Mouse (Mus musculus): ENCODE results near the gene Robo2.
"Not testable (repeated sequence)": the region's sequence is repeated elsewhere in the genome, so short reads cannot be mapped to it uniquely, and the experiment has no call there.

Gene Robo2

DNA sequence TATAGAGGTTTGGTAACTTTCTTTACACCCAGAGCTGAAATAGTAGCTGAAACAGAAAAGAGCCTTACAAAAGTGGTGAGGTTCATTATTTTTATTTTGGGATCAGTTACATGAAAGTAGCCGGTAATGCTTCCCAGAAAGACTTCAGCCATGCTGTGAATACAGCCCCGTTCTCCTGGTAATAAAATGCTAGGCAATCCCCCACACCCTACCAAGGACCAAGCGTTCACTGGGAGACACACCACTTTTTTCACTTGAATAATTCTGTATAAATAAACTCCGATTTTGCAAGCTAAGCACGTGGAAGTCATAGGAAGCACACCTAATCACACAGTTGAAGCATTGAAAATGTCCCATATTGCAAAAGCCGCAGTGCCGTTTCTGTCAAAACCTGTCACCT is 341.0 kb downstream of the Robo2 start:
- DNase-seq (ENCODE audit: low read depth, low spot score): no peak

DNA sequence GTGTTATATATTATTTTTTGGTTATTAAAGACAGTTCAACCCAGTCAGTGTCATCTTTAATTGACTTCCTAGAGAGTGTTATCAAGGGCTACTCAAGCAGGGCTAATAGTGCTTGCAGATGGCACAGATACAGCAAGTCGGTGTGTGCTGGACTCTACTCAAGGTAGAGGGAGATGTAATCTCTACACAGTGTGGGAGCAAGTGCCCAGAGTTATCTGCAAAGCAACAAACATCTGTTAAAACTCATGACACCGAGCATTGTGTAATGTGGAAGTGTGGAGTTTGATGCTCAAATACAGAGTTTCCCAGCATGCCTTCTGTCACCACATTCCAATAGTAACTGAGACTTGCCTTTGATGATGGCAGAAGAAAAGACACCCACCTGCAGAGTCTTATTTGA is 345.7 kb downstream of the Robo2 start:
- no peak for DNase-seq (ENCODE audit: low read depth, low spot score)

DNA sequence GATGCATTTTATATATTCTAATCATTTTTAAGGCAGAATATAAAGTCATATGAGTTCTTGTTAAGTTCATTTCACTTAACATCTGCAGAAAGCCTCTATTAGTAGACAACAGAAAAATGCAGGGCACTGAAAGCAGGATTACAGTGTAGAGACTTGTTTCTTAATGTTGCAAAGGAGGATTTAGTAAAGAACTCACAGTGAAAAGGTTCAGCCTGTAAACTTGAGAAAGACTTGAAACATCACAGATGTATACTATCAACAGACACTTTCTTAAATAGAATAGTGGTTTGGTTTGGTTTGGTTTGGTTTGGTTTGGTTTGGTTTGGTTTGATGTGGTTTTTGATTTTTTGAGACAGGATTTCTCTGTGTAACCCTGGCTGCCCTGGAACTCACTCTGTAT is 349.7 kb downstream of the Robo2 start:
- DNase-seq (ENCODE audit: low read depth, low spot score): no peak

DNA sequence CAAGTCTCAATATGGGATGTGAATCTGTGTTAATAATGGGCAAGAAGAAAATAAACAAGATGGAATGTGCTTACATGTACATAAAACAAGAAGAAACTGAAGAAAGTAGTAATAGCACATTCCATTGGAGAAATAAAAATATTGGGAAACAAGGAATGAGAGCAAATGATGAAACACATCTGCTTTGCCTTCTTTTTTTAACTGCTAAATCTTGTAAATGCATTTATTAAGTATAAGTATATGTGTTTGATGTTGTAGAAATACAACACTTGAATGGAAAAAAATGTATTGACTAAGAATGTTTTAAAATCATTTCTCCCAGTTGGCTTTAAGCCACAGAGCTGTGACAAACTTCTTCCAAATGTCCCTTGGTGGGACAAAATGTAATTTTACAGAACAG is 350.1 kb downstream of the Robo2 start:
- no peak for DNase-seq (ENCODE audit: low read depth, low spot score)

DNA sequence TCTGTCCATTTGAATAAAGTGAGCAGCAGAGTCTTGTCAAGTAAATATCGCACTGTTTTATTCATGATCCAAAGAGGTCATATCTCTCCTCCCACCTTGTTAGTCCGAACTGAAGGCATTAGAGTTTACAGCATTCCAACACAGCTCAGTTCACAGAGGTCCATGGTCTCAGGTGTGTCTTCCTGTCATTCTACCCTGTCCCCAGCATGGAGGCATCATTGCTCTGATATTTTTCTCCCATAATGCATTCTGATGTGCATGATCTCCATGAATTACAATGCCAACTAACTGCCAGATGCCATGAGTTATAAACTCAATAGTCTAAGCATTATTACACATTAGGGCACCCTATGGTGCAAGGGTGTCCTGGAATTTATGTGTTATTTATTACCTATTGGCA is 354.7 kb downstream of the Robo2 start:
- DNase-seq (ENCODE audit: low read depth, low spot score): no peak

DNA sequence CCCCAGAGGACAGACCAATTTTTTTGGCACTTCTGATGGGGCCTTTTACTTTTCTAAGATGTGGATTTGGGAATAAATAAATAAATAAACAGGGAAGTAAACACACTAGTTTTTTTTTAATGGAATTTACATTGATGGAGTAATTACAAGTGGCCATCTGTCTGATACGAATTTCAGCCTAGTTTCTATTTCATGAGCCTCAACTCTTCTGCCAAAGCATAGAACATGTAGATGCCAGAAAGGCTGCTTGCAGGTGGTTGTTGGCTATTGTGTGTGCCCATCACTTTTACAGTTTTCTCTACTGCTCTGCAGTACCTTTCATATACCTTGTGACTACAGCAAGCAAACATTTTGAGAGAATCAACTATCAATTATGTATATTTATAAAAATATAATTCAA is 355.4 kb downstream of the Robo2 start:
- no peak for DNase-seq (ENCODE audit: low read depth, low spot score)

DNA sequence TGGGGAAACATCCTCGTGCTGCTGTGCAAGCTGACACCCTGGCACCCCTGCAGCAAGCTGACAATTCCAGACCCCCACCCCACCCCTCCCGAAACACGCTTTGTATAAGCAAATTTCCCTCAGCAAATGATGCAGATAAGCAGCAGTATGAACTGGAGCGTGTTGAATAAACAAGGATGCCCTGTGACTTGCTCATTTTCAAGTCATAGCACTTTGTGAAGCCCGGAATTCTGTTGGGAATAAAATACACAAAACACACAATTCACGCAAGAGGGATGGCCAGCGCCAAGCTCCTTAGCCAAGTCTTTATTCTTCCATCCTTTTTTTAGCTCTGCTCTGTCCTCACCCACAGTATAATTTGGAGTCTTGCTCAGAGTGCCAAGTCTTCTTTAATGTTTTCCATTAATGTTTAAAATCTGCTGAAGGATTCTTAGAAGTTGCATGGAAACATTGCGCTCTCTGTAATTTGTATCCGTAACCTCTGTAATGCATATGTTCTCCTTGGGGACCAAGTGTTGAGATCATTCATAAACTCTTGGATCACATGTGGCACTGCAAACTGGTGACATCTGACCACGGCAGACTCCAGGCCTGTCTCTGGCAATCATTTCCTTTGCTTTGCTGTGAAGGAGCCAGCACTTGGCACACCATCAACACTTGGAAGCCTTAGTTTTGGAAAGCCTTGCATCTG is 356.4 kb downstream of the Robo2 start:
- DNase-seq (ENCODE audit: low read depth, low spot score): no peak

DNA sequence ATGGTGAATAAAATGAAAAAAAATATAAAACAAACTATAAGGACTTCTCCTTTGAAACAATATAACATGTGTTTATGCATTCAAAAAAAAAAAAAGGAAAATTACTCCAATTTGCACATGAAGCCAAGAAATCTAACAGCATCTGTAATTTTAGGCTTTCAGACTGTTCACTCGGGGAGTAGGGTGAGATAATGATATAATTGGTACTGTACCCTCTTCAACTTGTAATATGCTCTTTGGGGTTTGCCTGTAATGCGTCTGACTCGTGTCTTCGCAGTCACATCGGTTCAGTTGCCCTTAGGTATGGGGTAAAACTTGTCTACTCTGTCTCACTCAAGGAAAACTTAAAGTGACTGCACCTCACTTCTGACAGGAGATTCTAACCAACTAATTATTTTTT is 362.2 kb downstream of the Robo2 start:
- DNase-seq (ENCODE audit: low read depth, low spot score): no peak

DNA sequence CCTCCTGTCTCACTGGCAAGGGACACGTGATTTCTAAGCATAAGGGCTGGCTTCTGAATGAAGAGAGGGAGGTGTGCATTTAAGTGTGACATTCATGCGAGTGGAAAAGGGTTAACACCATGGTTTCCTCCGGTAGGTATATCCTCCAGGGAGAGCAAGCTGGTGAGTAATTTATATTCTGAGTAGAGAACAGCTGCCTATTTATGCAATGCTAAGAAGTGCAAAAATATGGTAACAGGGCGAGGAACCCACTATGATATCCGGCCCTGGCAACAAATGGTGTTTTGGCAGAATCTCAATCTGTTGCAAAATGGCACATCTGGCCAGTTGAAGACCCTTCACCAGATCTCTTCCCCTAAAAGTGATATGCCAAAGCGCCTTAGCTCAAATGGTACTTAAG is 362.6 kb downstream of the Robo2 start:
- no peak for DNase-seq (ENCODE audit: low read depth, low spot score)

DNA sequence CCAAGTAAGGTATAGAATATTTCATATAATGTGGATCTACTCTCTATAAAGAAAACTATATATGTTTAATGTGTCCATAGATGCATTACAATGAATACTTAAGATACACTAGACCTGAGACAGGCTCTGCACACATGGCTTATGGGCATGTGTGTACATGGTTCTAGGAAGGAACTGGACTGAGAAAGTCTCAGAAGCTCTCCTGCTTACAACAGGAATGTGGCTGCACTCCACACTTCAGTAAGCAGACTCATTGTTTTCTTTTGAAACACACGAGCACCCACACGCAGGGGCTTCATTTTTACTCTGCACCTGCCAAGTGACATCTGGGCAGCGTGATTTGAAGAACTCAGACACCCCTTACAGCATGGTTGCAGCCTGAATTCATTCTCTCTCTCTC is 364.4 kb downstream of the Robo2 start:
- DNase-seq (ENCODE audit: low read depth, low spot score): no peak

DNA sequence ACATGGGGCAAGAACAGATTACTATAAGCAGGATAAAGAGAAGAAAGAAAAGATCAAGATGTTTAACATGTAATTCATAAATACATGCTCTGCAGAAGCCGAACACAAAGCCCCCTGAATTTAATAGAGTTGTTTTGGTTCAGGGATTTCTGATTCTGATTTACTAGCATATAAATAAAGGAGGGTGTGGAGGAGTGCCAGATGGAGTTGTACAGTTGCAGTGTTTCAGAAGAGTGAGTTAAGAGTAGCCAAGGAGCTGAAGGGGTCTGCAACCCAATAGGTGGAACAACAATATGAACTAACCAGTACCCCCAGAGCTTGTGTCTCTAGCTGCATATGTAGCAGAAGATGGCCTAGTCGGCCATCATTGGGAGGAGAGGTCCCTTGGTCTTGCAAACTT is 370.8 kb downstream of the Robo2 start:
- DNase-seq (ENCODE audit: low read depth, low spot score): not testable (repeated sequence)

DNA sequence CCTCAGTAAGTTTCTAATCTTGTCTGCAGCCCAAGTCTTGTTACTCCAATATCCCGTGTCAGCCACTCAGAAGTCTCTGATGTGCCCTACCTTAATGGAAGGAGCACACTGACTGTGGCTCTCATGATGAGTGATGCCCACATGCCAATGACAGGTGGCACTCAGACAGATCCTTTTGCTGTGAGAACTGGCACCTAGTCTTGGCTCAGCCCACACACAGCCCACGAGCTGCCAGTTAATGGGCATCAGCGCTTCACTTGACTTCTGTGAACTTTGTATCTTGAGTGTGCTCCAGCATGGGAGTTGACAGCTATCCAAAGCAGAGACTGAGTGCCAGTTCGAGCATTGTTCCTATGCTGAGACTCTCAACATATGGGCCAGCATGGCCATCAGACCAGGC is 383.8 kb downstream of the Robo2 start:
- DNase-seq (ENCODE audit: low read depth, low spot score): no peak

DNA sequence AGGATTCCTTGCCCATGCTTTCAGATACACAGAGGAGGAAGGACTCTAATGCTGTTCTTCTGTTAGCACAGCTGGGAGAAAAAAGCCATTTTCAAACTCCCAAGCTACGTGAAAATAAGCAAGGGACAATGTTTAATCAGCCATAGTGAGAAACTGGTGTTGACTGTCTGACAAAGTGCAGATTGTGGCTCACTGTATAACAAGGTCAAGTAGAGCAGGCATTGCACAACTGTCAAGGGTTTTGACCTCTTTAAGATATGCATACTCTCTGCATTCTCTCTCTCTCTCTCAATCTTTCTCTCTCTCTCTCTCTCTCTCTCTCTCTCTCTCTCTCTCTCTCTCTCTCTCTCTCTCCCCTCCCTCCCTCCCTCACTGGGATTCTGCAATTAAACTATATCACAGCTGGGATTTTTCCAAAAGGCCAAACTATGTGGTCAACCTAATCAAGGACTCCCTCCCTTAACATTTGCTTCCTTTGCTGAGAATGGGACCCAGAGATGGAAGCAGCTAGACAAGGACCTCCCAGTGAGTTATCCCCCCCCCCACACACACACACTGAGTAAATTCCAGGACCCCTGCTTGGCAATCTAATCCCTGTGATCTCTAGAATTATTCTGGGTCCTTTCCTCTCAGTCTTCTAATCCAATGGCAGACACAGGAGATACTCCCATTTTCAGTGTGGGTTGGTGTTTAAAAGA is 389.2 kb downstream of the Robo2 start:
- no peak for DNase-seq (ENCODE audit: low read depth, low spot score)

DNA sequence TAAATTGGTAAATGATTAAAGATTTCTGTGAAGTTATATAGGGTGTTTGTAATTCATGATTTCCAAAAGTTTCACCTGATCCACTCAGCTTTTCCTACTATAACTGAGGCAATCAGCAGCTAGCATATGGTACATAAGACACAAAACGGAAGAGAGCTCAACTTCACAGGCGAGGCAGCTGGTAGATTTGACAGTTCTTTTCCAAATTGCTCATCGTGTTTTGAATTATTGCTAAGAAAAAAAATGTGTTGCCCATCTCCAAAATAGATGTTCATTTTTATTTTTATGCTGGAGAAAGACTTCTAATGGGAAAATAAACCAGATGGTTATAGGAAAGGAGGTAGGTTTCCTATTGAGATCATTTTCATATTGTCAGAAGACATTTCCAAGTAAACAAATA is 405.9 kb downstream of the Robo2 start:
- no peak for DNase-seq (ENCODE audit: low read depth, low spot score)

DNA sequence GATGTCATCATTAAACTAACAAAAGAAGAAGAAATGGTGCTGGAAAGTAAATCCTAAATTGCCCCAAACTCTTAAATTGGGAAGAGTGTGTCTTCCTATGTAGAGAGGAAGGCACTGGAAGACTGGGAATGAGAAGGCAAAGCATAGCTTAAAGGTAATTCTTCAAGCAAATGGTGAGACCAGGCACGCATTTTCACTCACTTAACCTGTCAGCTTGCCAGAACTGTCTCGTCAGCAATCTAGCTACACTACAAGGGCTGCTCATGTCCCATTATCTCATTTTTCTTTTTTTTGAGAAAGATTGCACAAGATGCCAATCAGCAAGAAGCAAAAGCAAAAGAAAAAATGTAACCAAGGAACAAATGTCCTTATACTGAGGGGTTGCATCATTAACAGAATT is 410.3 kb downstream of the Robo2 start:
- no peak for DNase-seq (ENCODE audit: low read depth, low spot score)

DNA sequence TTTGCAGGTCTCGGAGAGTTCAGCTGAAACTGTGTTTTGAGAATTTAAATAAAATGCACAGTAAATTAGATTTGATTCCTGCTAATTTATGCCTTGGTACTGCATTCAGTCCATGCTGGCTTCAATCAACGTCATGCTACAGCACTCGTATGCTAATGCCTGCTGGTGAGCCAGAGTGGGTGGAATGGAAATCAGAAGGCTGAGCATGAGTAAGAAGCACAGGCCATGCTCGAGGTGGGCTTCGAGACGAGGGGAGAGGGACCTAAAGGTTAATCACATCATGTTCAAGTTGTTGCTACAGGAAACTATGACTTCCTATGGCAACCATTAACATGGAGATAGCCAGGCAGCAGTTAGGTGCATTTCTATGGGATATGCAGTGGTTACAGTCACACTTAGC is 420.4 kb downstream of the Robo2 start:
- DNase-seq (ENCODE audit: low read depth, low spot score): no peak

DNA sequence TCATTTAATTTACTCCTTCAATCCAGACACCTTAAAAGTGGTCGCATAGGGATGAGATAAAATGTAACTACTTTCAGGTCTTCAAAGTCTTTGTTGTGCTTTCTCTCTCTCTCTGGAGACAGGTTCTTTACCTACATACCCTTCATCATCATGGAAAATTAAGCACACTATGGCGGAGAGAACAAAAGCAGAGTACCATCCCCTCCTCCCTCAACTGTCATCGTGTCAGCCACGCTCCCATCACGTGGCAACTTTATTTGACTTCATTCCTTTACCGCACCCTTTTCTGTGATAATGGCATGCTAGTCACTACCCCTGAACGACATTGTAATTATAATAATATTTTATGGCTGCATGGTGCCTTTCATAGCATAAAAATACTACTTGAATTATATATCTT is 442.1 kb downstream of the Robo2 start:
- no peak for DNase-seq (ENCODE audit: low read depth, low spot score)

DNA sequence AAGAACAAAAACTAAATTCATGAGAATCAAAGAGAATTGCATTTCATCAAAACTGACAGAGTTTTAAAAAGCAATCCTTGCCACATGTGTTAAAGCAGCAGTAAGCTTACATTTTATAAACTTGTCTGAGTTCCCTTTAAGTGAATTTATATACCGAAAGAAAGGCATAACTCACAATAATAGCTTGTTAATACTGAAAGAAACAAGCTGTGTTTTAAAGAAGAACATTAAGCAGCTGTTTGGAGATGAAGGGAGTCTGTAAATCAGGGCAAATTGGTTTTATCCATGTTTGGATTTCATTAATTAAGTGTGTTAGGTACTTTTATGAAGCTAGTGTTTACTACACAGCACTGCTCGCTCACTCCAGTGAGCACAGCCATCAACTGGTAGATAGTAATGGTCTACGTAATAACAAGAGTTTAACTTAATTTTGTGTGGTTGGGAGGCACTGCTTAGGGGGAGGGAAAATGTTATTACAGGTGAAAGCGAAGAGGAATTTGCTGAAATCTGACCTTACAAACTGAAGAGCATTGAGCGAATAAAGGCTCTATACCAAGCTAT is 447.2 kb downstream of the Robo2 start:
- no peak for DNase-seq (ENCODE audit: low read depth, low spot score)

DNA sequence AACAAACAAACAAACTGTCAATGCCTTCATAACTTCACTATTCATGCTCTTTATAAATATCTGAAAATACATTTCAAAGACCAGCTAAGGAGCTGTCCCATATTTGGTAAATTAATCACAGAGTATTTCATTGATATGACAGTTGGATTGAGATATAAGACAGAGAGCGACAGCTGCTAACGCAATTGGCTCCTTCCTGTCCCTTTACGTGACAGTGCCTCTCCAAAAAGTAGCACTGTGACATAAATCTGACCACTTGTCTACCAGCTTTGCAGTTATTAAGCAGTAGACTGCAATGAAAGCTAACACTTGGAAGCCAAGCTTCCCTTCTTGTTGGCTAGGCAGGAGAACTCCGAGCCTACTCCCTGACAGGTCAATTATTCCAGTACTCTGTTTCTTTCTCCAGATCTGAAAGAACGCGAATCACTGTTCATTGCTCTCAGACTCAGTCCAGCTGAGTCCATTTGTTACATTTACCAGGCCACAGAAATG is 452.1 kb downstream of the Robo2 start:
- no peak for DNase-seq (ENCODE audit: low read depth, low spot score)

DNA sequence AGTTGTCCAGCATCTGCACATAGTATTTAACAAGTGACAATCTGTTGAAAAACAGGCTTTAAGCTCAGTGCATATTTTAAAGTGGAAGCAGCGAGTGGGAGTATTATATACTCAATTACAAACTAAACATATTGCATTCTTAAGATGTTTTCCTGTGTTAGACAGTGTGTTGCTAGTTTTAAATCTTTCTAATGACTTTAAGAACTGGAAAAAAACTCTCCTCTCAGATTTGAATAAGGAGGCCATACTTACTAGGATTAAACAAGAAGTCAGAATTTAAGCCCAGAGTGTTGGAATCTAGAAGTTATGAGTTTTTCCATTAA is 453.1 kb downstream of the Robo2 start:
- DNase-seq (ENCODE audit: low read depth, low spot score): no peak

DNA sequence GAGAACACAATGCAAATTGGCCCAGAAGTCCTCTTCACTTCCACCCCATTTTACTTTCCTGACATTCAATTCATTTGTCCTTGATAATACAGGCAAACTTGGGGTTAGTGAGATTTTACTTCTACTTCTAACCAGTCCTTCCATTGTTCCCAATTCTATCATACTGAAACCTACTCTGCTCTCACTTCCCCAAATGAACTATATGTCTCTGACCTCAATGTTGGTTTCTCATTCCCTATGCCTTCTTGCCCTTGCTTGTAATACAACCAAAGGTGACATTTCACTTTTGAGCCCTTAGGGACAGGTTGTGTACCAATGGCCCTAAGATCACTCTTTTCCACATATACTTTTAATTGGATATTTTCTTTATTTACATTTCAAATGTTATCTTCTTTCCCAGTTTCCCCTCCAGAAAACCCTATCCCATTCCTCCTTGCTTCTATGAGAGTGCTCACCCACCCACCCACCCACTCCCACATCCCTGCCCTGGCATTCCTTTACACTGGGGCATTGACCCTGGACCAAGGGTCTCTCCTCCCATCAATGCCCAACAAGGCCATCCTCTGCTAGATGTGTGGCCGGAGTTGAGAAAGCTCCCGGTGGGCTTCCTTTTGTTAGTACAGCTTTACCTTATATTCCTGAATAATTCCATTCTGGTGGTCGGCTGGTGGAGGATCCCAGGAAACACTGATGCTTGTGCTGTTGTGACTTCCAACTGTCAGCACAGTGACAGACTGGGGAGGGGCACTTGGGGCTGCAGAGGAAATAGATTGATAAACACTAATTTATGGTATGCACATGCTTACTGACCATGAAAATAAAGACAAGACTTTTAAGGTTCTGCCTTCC is 453.7 kb downstream of the Robo2 start:
- no peak for DNase-seq (ENCODE audit: low read depth, low spot score)

DNA sequence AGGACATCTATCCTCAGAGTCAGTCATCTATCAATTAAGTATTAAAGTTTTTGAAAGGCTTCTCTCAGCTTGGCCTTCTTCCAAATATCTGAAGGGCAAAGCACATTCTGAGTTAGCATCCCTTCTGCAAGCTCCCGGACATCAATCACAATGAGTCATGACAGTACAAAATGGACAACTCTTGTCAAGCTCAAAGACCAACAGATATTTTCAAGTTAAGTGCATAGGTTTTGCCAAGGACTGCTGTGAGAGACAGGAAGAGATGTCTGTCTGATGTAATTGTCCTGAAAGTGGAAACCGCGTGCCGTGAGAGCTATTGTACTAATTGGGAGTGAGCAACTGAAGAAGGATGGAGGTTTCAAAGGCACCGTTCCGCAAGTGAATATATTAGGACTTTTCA is 465.5 kb downstream of the Robo2 start:
- no peak for DNase-seq (ENCODE audit: low read depth, low spot score)

DNA sequence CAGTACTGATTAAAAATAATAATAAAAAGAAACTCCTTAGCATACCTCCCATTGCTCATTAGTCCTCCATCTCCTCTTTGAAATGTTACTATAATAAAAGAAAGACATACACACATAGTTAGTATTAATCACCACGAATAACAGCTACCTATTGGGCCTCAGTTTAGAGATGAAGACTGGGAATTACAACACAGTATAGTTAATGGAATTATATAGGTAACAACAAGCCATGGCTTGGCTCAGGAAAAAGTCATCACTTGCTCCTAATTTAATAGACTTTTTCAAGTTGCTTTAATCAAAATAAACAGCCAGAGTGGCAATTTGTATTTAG is 471.4 kb downstream of the Robo2 start:
- DNase-seq (ENCODE audit: low read depth, low spot score): no peak
